Mouse (Mus musculus): ENCODE results near the gene Tmem119.

- TF ChIP-seq CTCF (IDR thresholded peaks at IDR 0.05; ENCODE audit: extremely low read depth, insufficient read length, insufficient replicate concordance, low read depth, low read length) (no peak), POLR2A (IDR thresholded peaks at IDR 0.05; ENCODE audit: low read depth, low read length) (no peak)
Measured at GRCm38 (mm10) chr5:113805301-113805700, 5.0 kb upstream of the Tmem119 start.
